Mouse (Mus musculus) CH12F3 (cell line): ENCODE results near the gene Bglap.
"Not testable (repeated sequence)": the region's sequence is repeated elsewhere in the genome, so short reads cannot be mapped to it uniquely, and the experiment has no call there.

Experiments used
- in situ Hi-C: fragments of 300-500 bp; cut with MboI; formaldehyde crosslinking; loops from 2 replicates; pipeline ENCODE4 v1.14.3; 2020; ENCODE audit warnings: low sequenced_read_pairs

Gene Bglap

GRCm38 (mm10) chr3:88395288-88395687 lies 11.0 kb upstream of the Bglap start:
- in situ Hi-C loops: no loop called here

GRCm38 (mm10) chr3:88393776-88394375 lies 9.6 kb upstream of the Bglap start:
- in situ Hi-C loops: no loop called here

GRCm38 (mm10) chr3:88382383-88382782 lies 1.9 kb downstream of the Bglap start:
- in situ Hi-C loops: not testable (repeated sequence)

GRCm38 (mm10) chr3:88381389-88382315 lies 2.6 kb downstream of the Bglap start:
- in situ Hi-C loops: not testable (repeated sequence)

GRCm38 (mm10) chr3:88378599-88378998 lies 5.7 kb downstream of the Bglap start, which contains the start of gene Bglap2:
Gene Bglap2 (minus strand): TSS chr3:88378699.
- in situ Hi-C loops: not testable (repeated sequence)

GRCm38 (mm10) chr3:88376644-88377043 lies 7.6 kb downstream of the Bglap start:
- in situ Hi-C loops: not testable (repeated sequence)

GRCm38 (mm10) chr3:88375750-88376626 lies 8.3 kb downstream of the Bglap start:
- in situ Hi-C loops: not testable (repeated sequence)

- in situ Hi-C loops: not testable (repeated sequence)
Observed at GRCm38 (mm10) chr3:88372643-88373042, 11.6 kb downstream of the Bglap start, which contains the start of gene Bglap3. Gene Bglap3 (minus strand): TSS chr3:88372743.

GRCm38 (mm10) chr3:88368511-88368910 lies 15.8 kb downstream of the Bglap start:
- in situ Hi-C loops: not testable (repeated sequence)

GRCm38 (mm10) chr3:88367517-88367916 lies 16.7 kb downstream of the Bglap start:
- in situ Hi-C loops: not testable (repeated sequence)

- in situ Hi-C loops: not testable (repeated sequence)
Observed at GRCm38 (mm10) chr3:88366830-88367428, 17.3 kb downstream of the Bglap start.

- in situ Hi-C loops: no loop called here
Observed at GRCm38 (mm10) chr3:88365705-88366361, 18.4 kb downstream of the Bglap start.

- in situ Hi-C loops: no loop called here
Observed at GRCm38 (mm10) chr3:88364337-88364736, 19.9 kb downstream of the Bglap start, which contains the start of gene Paqr6. Gene Paqr6 (plus strand): TSS chr3:88364584.

- in situ Hi-C loops: no loop called here
Observed at GRCm38 (mm10) chr3:88363700-88364099, 20.6 kb downstream of the Bglap start.

GRCm38 (mm10) chr3:88361612-88362313 lies 22.5 kb downstream of the Bglap start:
- in situ Hi-C loops: no loop called here

GRCm38 (mm10) chr3:88361096-88361495 lies 23.2 kb downstream of the Bglap start:
- in situ Hi-C loops: no loop called here

- in situ Hi-C loops: no loop called here
Observed at GRCm38 (mm10) chr3:88359989-88360388, 24.3 kb downstream of the Bglap start.

- in situ Hi-C loops: no loop called here
Observed at GRCm38 (mm10) chr3:88359584-88359983, 24.7 kb downstream of the Bglap start.
